Mouse (Mus musculus) forebrain, embryonic 10.5 days (tissue): Measurements from ENCODE around the gene Rec114. TPM values are rescaled to one million over a fixed set of nuclear protein-coding genes. Genes with fewer than 3 reads are reported as not detected.

Experiments used
- DNase-seq: peaks from one replicate; pipeline ENCODE4 v3.0.0-alpha.2; 2017; ENCODE audit warnings: low spot score; ENCODE audit errors: extremely low spot score
- H3K27ac ChIP-seq: fragments of 300-500 bp; sonication (generic); 2 replicates; pipeline ENCODE4 v1.5.1; 2016; ENCODE audit warnings: mild to moderate bottlenecking
- H3K27me3 ChIP-seq: fragments of 300-500 bp; sonication (generic); 2 replicates; pipeline ENCODE4 v1.6.1; 2016; ENCODE audit warnings: mild to moderate bottlenecking; ENCODE audit not compliant: poor library complexity, severe bottlenecking
- H3K36me3 ChIP-seq: fragments of 300-500 bp; sonication (generic); replicated peaks from 2 replicates; pipeline ENCODE4 v1.6.1; 2016; ENCODE audit warnings: mild to moderate bottlenecking, moderate library complexity
- H3K4me1 ChIP-seq: fragments of 300-500 bp; sonication (generic); 2 replicates; pipeline ENCODE4 v1.6.1; 2016
- H3K4me3 ChIP-seq: fragments of 300-500 bp; sonication (generic); 2 replicates; pipeline ENCODE4 v1.5.1; 2016; ENCODE audit warnings: mild to moderate bottlenecking, moderate library complexity
- H3K9me3 ChIP-seq: fragments of 300-500 bp; sonication (generic); 2 replicates; pipeline ENCODE4 v1.6.1; 2016; ENCODE audit warnings: mild to moderate bottlenecking, moderate library complexity
- whole genome bisulfite sequencing: fragments of 180-500 bp; shearing (Covaris S2); methylation state at CpG from one replicate; pipeline ENCODE4 v1.1.7; 2016; 5-methylcytosine and 5-hydroxymethylcytosine counted together
- polyA plus RNA-seq: library from polyadenylated mRNA; unstranded; fragments of >200 nt; fragmentation: Nextera tagmentation; extraction: Ambion mirVana; gene quantifications from 2 replicates; pipeline ENCODE4 v1.2.1, GENCODE M21; 2016

Rec114 gene
- polyA plus RNA-seq = 0.91 and 0.97 TPM in 2 replicates

- H3K4me3 ChIP-seq = no peak within 1 kb of the TSS
- no peak within 1 kb of the TSS for H3K27ac ChIP-seq
- no peaks in the 10 kb centered on the region for H3K9me3 ChIP-seq
- peaks cover 11% of the 10 kb centered on the region for H3K4me1 ChIP-seq
- DNase-seq = no peak
- H3K36me3 ChIP-seq = no peaks in the 10 kb centered on the region
- no peaks in the 10 kb centered on the region for H3K27me3 ChIP-seq
- WGBS = 95% methylated on average over 3 of the region's 3 CpGs
Observed at GRCm38 (mm10) chr9:58743702-58744248, at the start of gene Rec114. Gene Rec114, minus strand, starts transcription at chr9:58743964.

- Histone ChIP-seq H3K9me3 (no peaks in the 10 kb centered on the region), H3K27me3 (no peaks in the 10 kb centered on the region), H3K4me3 (no peak overlapping the region), H3K36me3 (no peaks in the 10 kb centered on the region), H3K27ac (no peak overlapping the region), H3K4me1 (peaks cover 4% of the 10 kb centered on the region; the same call in 1 of the 2 replicates)
- 90% methylated on average over 3 of the region's 3 CpGs for WGBS
- no peak for DNase-seq
Observed at GRCm38 (mm10) chr9:58789476-58789875, 45.7 kb upstream of the Rec114 start.

- 10% methylated on average over 2 of the region's 2 CpGs for WGBS
- Histone ChIP-seq H3K36me3 (no peaks in the 10 kb centered on the region), H3K4me1 (no peaks in the 10 kb centered on the region), H3K4me3 (no peak overlapping the region), H3K27ac (no peak overlapping the region), H3K27me3 (no peaks in the 10 kb centered on the region), H3K9me3 (no peaks in the 10 kb centered on the region)
- DNase-seq = no peak
Observed at GRCm38 (mm10) chr9:58775363-58775762, 31.6 kb upstream of the Rec114 start.

GRCm38 (mm10) chr9:58774761-58775160, 31.0 kb upstream of the Rec114 start:
- peaks cover 3% of the 10 kb centered on the region; the same call in 1 of the 2 replicates for H3K4me1 ChIP-seq
- no peaks in the 10 kb centered on the region for H3K9me3 ChIP-seq
- no peak overlapping the region for H3K4me3 ChIP-seq
- no peaks in the 10 kb centered on the region for H3K36me3 ChIP-seq
- no peak for DNase-seq
- H3K27me3 ChIP-seq = no peaks in the 10 kb centered on the region
- WGBS = 63% methylated on average over 3 of the region's 3 CpGs
- no peak overlapping the region for H3K27ac ChIP-seq

- WGBS = 74% methylated on average over 12 of the region's 12 CpGs
- Histone ChIP-seq H3K4me1 (peaks cover 7% of the 10 kb centered on the region), H3K4me3 (no peak overlapping the region), H3K27me3 (no peaks in the 10 kb centered on the region), H3K36me3 (no peaks in the 10 kb centered on the region), H3K9me3 (peaks cover 5% of the 10 kb centered on the region), H3K27ac (no peak overlapping the region)
- DNase-seq = no peak
Observed at GRCm38 (mm10) chr9:58769943-58770342, 26.2 kb upstream of the Rec114 start.

GRCm38 (mm10) chr9:58766959-58767955, 23.5 kb upstream of the Rec114 start:
- Histone ChIP-seq H3K36me3 (no peaks in the 10 kb centered on the region), H3K9me3 (peaks cover 5% of the 10 kb centered on the region), H3K4me3 (no peak overlapping the region), H3K4me1 (peaks cover 14% of the 10 kb centered on the region), H3K27ac (no peak overlapping the region), H3K27me3 (no peaks in the 10 kb centered on the region)
- 78% methylated on average over 17 of the region's 17 CpGs for WGBS
- no peak for DNase-seq

- H3K27ac ChIP-seq = no peak overlapping the region
- peaks cover 5% of the 10 kb centered on the region for H3K9me3 ChIP-seq
- DNase-seq = no peak
- H3K4me3 ChIP-seq = no peak overlapping the region
- H3K36me3 ChIP-seq = no peaks in the 10 kb centered on the region
- 79% methylated on average over 5 of the region's 5 CpGs for WGBS
- peaks cover 9% of the 10 kb centered on the region for H3K4me1 ChIP-seq
- no peaks in the 10 kb centered on the region for H3K27me3 ChIP-seq
Observed at GRCm38 (mm10) chr9:58764354-58764753, 20.6 kb upstream of the Rec114 start.

- no peak overlapping the region for H3K4me3 ChIP-seq
- 89% methylated on average over 4 of the region's 4 CpGs for WGBS
- no peak for DNase-seq
- no peak overlapping the region for H3K27ac ChIP-seq
- H3K27me3 ChIP-seq = no peaks in the 10 kb centered on the region
- H3K9me3 ChIP-seq = peaks cover 5% of the 10 kb centered on the region
- peaks cover 9% of the 10 kb centered on the region for H3K4me1 ChIP-seq
- no peaks in the 10 kb centered on the region for H3K36me3 ChIP-seq
Observed at GRCm38 (mm10) chr9:58763114-58763513, 19.4 kb upstream of the Rec114 start.

- WGBS = 47% methylated on average over 2 of the region's 2 CpGs
- DNase-seq = no peak
Observed at GRCm38 (mm10) chr9:58762086-58762485, 18.3 kb upstream of the Rec114 start.

GRCm38 (mm10) chr9:58758754-58759153, 15.0 kb upstream of the Rec114 start:
- 93% methylated on average over 7 of the region's 7 CpGs for WGBS
- DNase-seq = no peak
- Histone ChIP-seq H3K36me3 (no peaks in the 10 kb centered on the region), H3K9me3 (no peaks in the 10 kb centered on the region), H3K27ac (no peak overlapping the region), H3K4me1 (no peaks in the 10 kb centered on the region), H3K27me3 (no peaks in the 10 kb centered on the region), H3K4me3 (no peak overlapping the region)

More at GRCm38 (mm10) chr9:58762086-58762485, 18.3 kb upstream of the Rec114 start:
- Histone ChIP-seq H3K9me3 (0 out of 2 replicates have a peak, but pooled peaks cover under 1% of the 10 kb centered on the region), H3K27me3 (no peaks in the 10 kb centered on the region), H3K27ac (no peak overlapping the region), H3K4me1 (peaks cover 9% of the 10 kb centered on the region), H3K36me3 (no peaks in the 10 kb centered on the region), H3K4me3 (no peak overlapping the region)

- DNase-seq = no peak
- WGBS = 76% methylated on average over 12 of the region's 12 CpGs
- no peaks in the 10 kb centered on the region for H3K27me3 ChIP-seq
- no peak overlapping the region for H3K4me3 ChIP-seq
- no peaks in the 10 kb centered on the region for H3K36me3 ChIP-seq
- no peak overlapping the region for H3K27ac ChIP-seq
- no peaks in the 10 kb centered on the region; the same call in 1 of the 2 replicates for H3K9me3 ChIP-seq
- no peaks in the 10 kb centered on the region for H3K4me1 ChIP-seq
Observed at GRCm38 (mm10) chr9:58756371-58757132, 12.8 kb upstream of the Rec114 start.

GRCm38 (mm10) chr9:58753606-58754005, 9.8 kb upstream of the Rec114 start:
- no peak overlapping the region for H3K4me3 ChIP-seq
- no peak overlapping the region for H3K27ac ChIP-seq
- no peaks in the 10 kb centered on the region for H3K36me3 ChIP-seq
- no peaks in the 10 kb centered on the region for H3K27me3 ChIP-seq
- H3K4me1 ChIP-seq = no peaks in the 10 kb centered on the region
- DNase-seq = no peak
- WGBS = 88% methylated on average over 1 of the region's 1 CpGs
- no peaks in the 10 kb centered on the region; the same call in 1 of the 2 replicates for H3K9me3 ChIP-seq
